Mouse (Mus musculus) bone marrow macrophage, adult 2 months (primary cell): Measurements from ENCODE around the gene Gstp3.

Experiments
- CTCF ChIP-seq: IDR thresholded peaks from 2 replicates; pipeline ENCODE4 v1.5.1; 2012; ENCODE audit warnings: low read depth, mild to moderate bottlenecking, low read length, moderate library complexity
- POLR2A ChIP-seq: IDR thresholded peaks from 2 replicates; pipeline ENCODE4 v1.6.1; 2012; ENCODE audit warnings: mild to moderate bottlenecking, low read depth, low read length, borderline replicate concordance

GRCm38 (mm10) chr19:4045966-4046865 is 13.2 kb downstream of the Gstp3 start, which contains the start of gene Gstp2:
- TF ChIP-seq POLR2A (no peak), CTCF (no peak)
